Mouse (Mus musculus) bone marrow, adult 2 months (tissue): ENCODE measurements around the gene Igsf21.

ENCODE experiments used
- CTCF ChIP-seq: fragments of 200-500 bp; IDR thresholded peaks from 2 replicates; pipeline ENCODE4 v1.5.1; 2011; ENCODE audit warnings: low read length, control low read depth; ENCODE audit not compliant: control insufficient read depth, insufficient read depth
- POLR2A ChIP-seq: fragments of 200-500 bp; IDR thresholded peaks from 2 replicates; pipeline ENCODE4 v1.6.1; 2011; ENCODE audit warnings: low read depth, mild to moderate bottlenecking, control low read depth, low read length, borderline replicate concordance; ENCODE audit not compliant: control insufficient read depth

DNA sequence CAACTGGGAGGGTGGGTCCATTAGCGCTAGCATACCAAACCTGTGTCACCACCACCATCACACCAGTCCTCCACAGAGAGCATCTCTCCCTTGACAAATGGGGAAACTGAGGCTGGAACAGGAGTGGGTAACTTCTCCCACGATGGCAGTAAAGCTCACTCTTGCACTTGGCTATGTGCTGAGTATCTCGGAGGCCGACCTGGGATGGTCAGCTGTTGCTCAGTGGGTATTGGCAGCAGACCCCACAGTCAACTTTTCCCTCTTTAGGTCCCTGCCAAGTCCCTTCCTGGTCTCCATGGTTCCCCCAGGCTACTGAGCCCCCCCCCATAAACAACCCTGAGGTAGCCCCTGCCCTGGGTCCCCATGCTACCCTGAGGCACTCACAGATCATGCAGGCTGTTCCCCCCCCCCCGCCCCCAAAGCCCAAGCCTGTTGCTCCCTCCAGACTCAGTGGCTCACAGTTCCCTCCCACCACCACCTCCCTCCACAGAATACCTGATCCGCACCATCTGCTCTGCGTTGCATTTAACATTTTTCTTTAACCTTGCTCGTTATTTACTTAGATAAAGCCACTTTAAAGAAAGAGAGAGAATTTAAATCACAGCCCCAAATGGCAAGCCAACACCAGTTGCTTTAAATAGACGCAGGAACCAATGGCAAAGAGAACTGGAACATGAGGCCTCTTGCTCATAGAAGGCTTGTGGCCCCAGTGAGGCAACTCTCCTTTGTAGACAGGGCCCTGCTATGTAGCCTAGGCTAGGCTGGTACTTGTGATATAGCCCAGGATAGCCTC lies 11.0 kb downstream of the Igsf21 start:
- TF ChIP-seq POLR2A (no peak), CTCF (no peak)
